Comparison of ENCODE assay signal across 8 mouse cellular contexts in genomic region chr17:30611221-30612074, GRCm38 (mm10). TPM values are rescaled to one million over a fixed set of nuclear protein-coding genes. Genes with fewer than 3 reads are reported as not detected.
DNase-seq lines count a peak whose midpoint lies in the region; ATAC-seq lines count a peak whose summit lies in the region.

No protein-coding gene starts in this region.

- H3K27me3 ChIP-seq in lung, embryonic 16.5 days (ENCODE audit: control insufficient read depth, insufficient read depth, low read depth, low read length), result no peaks in the 10 kb centered on the region
- no peaks in the 10 kb centered on the region for H3K27me3 ChIP-seq in embryonic facial prominence, embryonic 12.5 days
- H3K27me3 ChIP-seq in hindbrain, embryonic 15.5 days, result no peaks in the 10 kb centered on the region
- no peaks in the 10 kb centered on the region for H3K27me3 ChIP-seq in midbrain, embryonic 13.5 days

- no peak for ATAC-seq in lung, embryonic 16.5 days (ENCODE audit: low read depth)
- no peak for ATAC-seq in embryonic facial prominence, embryonic 12.5 days (ENCODE audit: insufficient number of reproducible peaks, insufficient read depth, low FRiP score, low TSS enrichment)
- ATAC-seq in hindbrain, embryonic 15.5 days (ENCODE audit: low FRiP score, low read depth), result no peak
- no peak for ATAC-seq in midbrain, embryonic 13.5 days
- no peak for ATAC-seq in monocyte, adult 5-6 weeks (replicated peaks; ENCODE audit: insufficient number of reproducible peaks, low FRiP score, low TSS enrichment, poor library complexity, severe bottlenecking)

- WGBS in lung, embryonic 16.5 days, result 18% methylated on average over 18 of the region's 18 CpGs
- WGBS in embryonic facial prominence, embryonic 12.5 days, result 24% methylated on average over 18 of the region's 18 CpGs
- WGBS in hindbrain, embryonic 15.5 days, result 26% methylated on average over 18 of the region's 18 CpGs
- 26% methylated on average over 18 of the region's 18 CpGs for WGBS in midbrain, embryonic 13.5 days

- peak overlapping the region; percentile 79 for H3K4me3 ChIP-seq in lung, embryonic 16.5 days (ENCODE audit: low read length)
- peak overlapping the region; percentile 73 for H3K4me3 ChIP-seq in embryonic facial prominence, embryonic 12.5 days
- peak overlapping the region; percentile 86 for H3K4me3 ChIP-seq in hindbrain, embryonic 15.5 days
- peak overlapping the region; percentile 59 for H3K4me3 ChIP-seq in midbrain, embryonic 13.5 days (replicated peaks)

- peak overlapping the region; percentile 75 for H3K4me2 ChIP-seq in lung, embryonic 16.5 days (ENCODE audit: low read depth, low read length)
- peak overlapping the region; percentile 58 for H3K4me2 ChIP-seq in embryonic facial prominence, embryonic 12.5 days (replicated peaks)
- H3K4me2 ChIP-seq in hindbrain, embryonic 15.5 days, result peak overlapping the region; percentile 69
- peak overlapping the region; percentile 72 for H3K4me2 ChIP-seq in midbrain, embryonic 13.5 days (replicated peaks)

- H3K9ac ChIP-seq in lung, embryonic 16.5 days (ENCODE audit: low read length), result peak overlapping the region; percentile 91
- H3K9ac ChIP-seq in embryonic facial prominence, embryonic 12.5 days, result peak overlapping the region; percentile 75
- H3K9ac ChIP-seq in hindbrain, embryonic 15.5 days, result peak overlapping the region; percentile 89
- H3K9ac ChIP-seq in midbrain, embryonic 13.5 days (replicated peaks), result peak overlapping the region; percentile 76

- H3K36me3 ChIP-seq in lung, embryonic 16.5 days (ENCODE audit: control insufficient read depth, insufficient read depth, low read length), result no peaks in the 10 kb centered on the region
- no peaks in the 10 kb centered on the region for H3K36me3 ChIP-seq in embryonic facial prominence, embryonic 12.5 days
- H3K36me3 ChIP-seq in hindbrain, embryonic 15.5 days, result no peaks in the 10 kb centered on the region
- no peaks in the 10 kb centered on the region for H3K36me3 ChIP-seq in midbrain, embryonic 13.5 days

- no peaks in the 10 kb centered on the region for H3K9me3 ChIP-seq in lung, embryonic 16.5 days (ENCODE audit: control insufficient read depth, low read length)
- no peaks in the 10 kb centered on the region for H3K9me3 ChIP-seq in embryonic facial prominence, embryonic 12.5 days
- H3K9me3 ChIP-seq in hindbrain, embryonic 15.5 days, result no peaks in the 10 kb centered on the region
- no peaks in the 10 kb centered on the region for H3K9me3 ChIP-seq in midbrain, embryonic 13.5 days

- H3K4me1 ChIP-seq in lung, embryonic 16.5 days (replicated peaks; ENCODE audit: control insufficient read depth, insufficient read depth, low read length), result peaks cover 9% of the 10 kb centered on the region
- peaks cover 26% of the 10 kb centered on the region for H3K4me1 ChIP-seq in embryonic facial prominence, embryonic 12.5 days
- H3K4me1 ChIP-seq in hindbrain, embryonic 15.5 days (replicated peaks), result peaks cover 21% of the 10 kb centered on the region
- H3K4me1 ChIP-seq in midbrain, embryonic 13.5 days (replicated peaks), result peaks cover 25% of the 10 kb centered on the region

- peak overlapping the region; percentile 90 for H3K27ac ChIP-seq in lung, embryonic 16.5 days (ENCODE audit: low read length)
- peak overlapping the region; percentile 86 for H3K27ac ChIP-seq in embryonic facial prominence, embryonic 12.5 days
- peak overlapping the region; percentile 87 for H3K27ac ChIP-seq in hindbrain, embryonic 15.5 days (replicated peaks)
- peak overlapping the region; percentile 79; the same call in 1 of the 2 replicates for H3K27ac ChIP-seq in midbrain, embryonic 13.5 days

- DNase-seq in lung, postnatal 4 days, result no peak
- no peak for DNase-seq in adrenal gland, postnatal 25 days
- DNase-seq in adrenal gland, adult (ENCODE audit: inconsistent age in 2 of 2, low spot score in 1 of 2), result no peak

RNA-seq across cellular contexts. Expression of gene Dnah8, which starts 12.7 kb away (rescaled TPM):
- polyA plus RNA-seq in lung, embryonic 16.5 days (2015; fragmentation: Nextera tagmentation; extraction: Ambion mirVana), result 8.8 and 9.2 TPM in 2 replicates
- 1.4 and 2.1 TPM in 2 replicates for polyA plus RNA-seq in embryonic facial prominence, embryonic 12.5 days (2016; fragmentation: Nextera tagmentation; extraction: Ambion mirVana)
- 1.3 and 1.9 TPM in 2 replicates for polyA plus RNA-seq in hindbrain, embryonic 15.5 days (2015; fragmentation: Nextera tagmentation; extraction: Ambion mirVana)
- polyA plus RNA-seq in midbrain, embryonic 13.5 days (2015; fragmentation: Nextera tagmentation; extraction: Ambion mirVana), result 1.6 and 2.2 TPM in 2 replicates
- total RNA-seq in monocyte, adult 5-6 weeks (2017), result 6.8 to 31.9 TPM (median 10.6 TPM) in 3 replicates
- 0.33 and 0.64 TPM in 2 replicates for total RNA-seq in adrenal gland, postnatal 25 days (2021)

RNA-seq across cellular contexts. Expression of gene Glo1, which starts 15.2 kb away (rescaled TPM):
- polyA plus RNA-seq in lung, embryonic 16.5 days (2015; fragmentation: Nextera tagmentation; extraction: Ambion mirVana), result 215 and 221 TPM in 2 replicates
- polyA plus RNA-seq in embryonic facial prominence, embryonic 12.5 days (2016; fragmentation: Nextera tagmentation; extraction: Ambion mirVana), result 215 and 218 TPM in 2 replicates
- 159 TPM in 2 replicates for polyA plus RNA-seq in hindbrain, embryonic 15.5 days (2015; fragmentation: Nextera tagmentation; extraction: Ambion mirVana)
- 156 and 162 TPM in 2 replicates for polyA plus RNA-seq in midbrain, embryonic 13.5 days (2015; fragmentation: Nextera tagmentation; extraction: Ambion mirVana)
- total RNA-seq in monocyte, adult 5-6 weeks (2017), result 36.2 to 42.7 TPM (median 39.8 TPM) in 3 replicates
- 102 and 142 TPM in 2 replicates for total RNA-seq in adrenal gland, postnatal 25 days (2021)

RNA-seq across cellular contexts. Expression of gene Btbd9, which starts 35.2 kb away (rescaled TPM):
- 55.8 and 57.1 TPM in 2 replicates for polyA plus RNA-seq in lung, embryonic 16.5 days (2015; fragmentation: Nextera tagmentation; extraction: Ambion mirVana)
- 71.6 and 78.9 TPM in 2 replicates for polyA plus RNA-seq in embryonic facial prominence, embryonic 12.5 days (2016; fragmentation: Nextera tagmentation; extraction: Ambion mirVana)
- polyA plus RNA-seq in hindbrain, embryonic 15.5 days (2015; fragmentation: Nextera tagmentation; extraction: Ambion mirVana), result 137 and 139 TPM in 2 replicates
- polyA plus RNA-seq in midbrain, embryonic 13.5 days (2015; fragmentation: Nextera tagmentation; extraction: Ambion mirVana), result 137 and 160 TPM in 2 replicates
- total RNA-seq in monocyte, adult 5-6 weeks (2017), result 25.3 to 57.0 TPM (median 27.5 TPM) in 3 replicates
- total RNA-seq in adrenal gland, postnatal 25 days (2021), result 40.1 and 41.3 TPM in 2 replicates
